ENCODE assay signal across 24 mouse cellular contexts in the genomic region with DNA sequence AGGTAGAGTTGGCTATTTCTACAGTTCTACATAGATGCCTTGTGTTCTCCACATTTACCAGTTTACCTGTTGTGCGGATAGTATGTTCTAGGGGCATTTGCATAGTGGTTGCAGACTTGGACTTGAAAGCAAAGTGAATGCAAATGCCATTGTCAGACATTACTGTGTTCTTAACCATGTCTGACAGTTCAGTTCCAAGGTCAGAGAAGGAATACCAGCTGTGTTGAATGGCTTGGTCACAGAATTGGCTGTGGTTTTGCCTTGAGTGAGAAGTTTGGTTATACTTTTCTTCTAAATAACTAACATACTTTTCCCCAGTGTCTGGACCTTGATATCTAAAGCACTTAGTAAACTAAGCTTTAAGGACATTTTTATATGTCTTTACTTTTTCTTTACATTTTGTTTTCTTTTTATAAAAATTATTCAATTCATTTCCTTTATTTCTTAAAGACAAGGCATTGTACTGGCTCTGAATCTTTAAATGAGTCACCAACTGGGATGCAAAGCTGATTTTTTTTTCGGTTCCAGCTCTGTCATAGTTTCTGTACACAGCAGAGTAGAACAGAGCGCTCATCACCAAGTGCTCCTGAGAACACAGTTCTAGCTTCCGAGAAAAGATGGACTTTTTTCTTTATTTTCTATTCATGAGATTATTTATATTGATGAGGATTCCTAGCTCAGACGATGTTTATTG.
DNase-seq lines count a peak whose midpoint lies in the region; ATAC-seq and TF ChIP-seq lines count a peak whose summit lies in the region.
"Had no signal": no experiment of that assay in that cellular context is flagged by ENCODE, and none has a peak within 500 bp of the region (broad histone marks: within the 10 kb centered on the region; RNA-seq: fewer than 3 reads in every experiment).

No protein-coding gene starts in this region.

- ATAC-seq in intestine, postnatal 0 days, result no peak
- ATAC-seq: CD4-positive, CD25-positive, alpha-beta regulatory T cell, adult 4 months; forebrain, embryonic 14.5 days; forebrain, postnatal 0 days had no signal

- no peak overlapping the region for H3K4me2 ChIP-seq in intestine, postnatal 0 days (replicated peaks; ENCODE audit: low read depth)
- H3K4me2 ChIP-seq: embryonic facial prominence, embryonic 12.5 days; embryonic facial prominence, embryonic 15.5 days; heart, embryonic 11.5 days; hindbrain, embryonic 12.5 days; hindbrain, embryonic 15.5 days had no signal

- no peaks in the 10 kb centered on the region; the same call in 1 of the 2 replicates for H3K4me1 ChIP-seq in intestine, postnatal 0 days (replicated peaks; ENCODE audit: control insufficient read depth, insufficient read depth, low read length)

- no peak overlapping the region for H3K27ac ChIP-seq in intestine, postnatal 0 days (ENCODE audit: low read depth, low read length)
- H3K27ac ChIP-seq: embryonic facial prominence, embryonic 12.5 days; embryonic facial prominence, embryonic 15.5 days; hindbrain, embryonic 12.5 days; hindbrain, embryonic 15.5 days had no signal

- peak; percentile 49 for DNase-seq in 3T3-L1 (ENCODE audit: low read depth, low spot score)
- DNase-seq in Muller cell, postnatal 12 days (ENCODE audit: inconsistent ontology term), result peak; percentile 55
- peak; percentile 14 for DNase-seq in ZHBTc4 (ENCODE audit: low read depth, low spot score)
- no peak for DNase-seq in layer of hippocampus, postnatal 36 days
- DNase-seq in adrenal gland, postnatal 4 days (ENCODE audit: low spot score in 2 of 2), result no peak
- DNase-seq: adrenal gland, postnatal 10 days; adrenal gland, postnatal 36 days; cerebellum, adult 18-20 months; cerebellum, adult 9-11 months; cerebellum, postnatal 25 days; forebrain, postnatal 0 days; gastrocnemius, postnatal 10 days; gastrocnemius, postnatal 36 days; heart, adult 11 months; kidney, adult 11 months; kidney, adult 8-10 months had no signal

- H3K9me3 ChIP-seq in intestine, postnatal 0 days (ENCODE audit: control insufficient read depth), result no peaks in the 10 kb centered on the region
- H3K9me3 ChIP-seq: embryonic facial prominence, embryonic 12.5 days; embryonic facial prominence, embryonic 15.5 days; hindbrain, embryonic 12.5 days; hindbrain, embryonic 15.5 days had no signal

- H3K9ac ChIP-seq in intestine, postnatal 0 days (ENCODE audit: low read depth, low read length), result no peak overlapping the region
- H3K9ac ChIP-seq: embryonic facial prominence, embryonic 12.5 days; embryonic facial prominence, embryonic 15.5 days; forebrain, postnatal 0 days; hindbrain, embryonic 12.5 days; hindbrain, embryonic 15.5 days had no signal

- no peak overlapping the region for H3K4me3 ChIP-seq in intestine, postnatal 0 days (ENCODE audit: low read depth, low read length)
- H3K4me3 ChIP-seq: embryonic facial prominence, embryonic 12.5 days; embryonic facial prominence, embryonic 15.5 days; hindbrain, embryonic 12.5 days; hindbrain, embryonic 15.5 days had no signal

- no peaks in the 10 kb centered on the region for H3K27me3 ChIP-seq in intestine, postnatal 0 days (replicated peaks; ENCODE audit: control insufficient read depth, insufficient read depth, low read length)
- H3K27me3 ChIP-seq: embryonic facial prominence, embryonic 12.5 days; embryonic facial prominence, embryonic 15.5 days; hindbrain, embryonic 12.5 days; hindbrain, embryonic 15.5 days had no signal

- H3K36me3 ChIP-seq in intestine, postnatal 0 days (ENCODE audit: control insufficient read depth, insufficient read depth), result no peaks in the 10 kb centered on the region
- H3K36me3 ChIP-seq: embryonic facial prominence, embryonic 12.5 days; embryonic facial prominence, embryonic 15.5 days; hindbrain, embryonic 12.5 days; hindbrain, embryonic 15.5 days had no signal

- 77% methylated on average over 5 of the region's 5 CpGs for WGBS in intestine, postnatal 0 days

- no peak for TF ChIP-seq CTCF in intestine, postnatal 0 days (IDR thresholded peaks at IDR 0.05; ENCODE audit: low read depth)

Comparison
In these comparisons a context has a peak if more than half of its experiments do, and no peak if none do; other contexts are left out.
1. DNase-seq: peak in 3T3-L1 (single experiment), Muller cell, postnatal 12 days (single experiment) and ZHBTc4 (single experiment); none in layer of hippocampus, postnatal 36 days (0 of 2) and adrenal gland, postnatal 4 days (0 of 2).